Mouse (Mus musculus) megakaryocyte, embryonic 14.5 days (primary cell): ENCODE results near the gene Arfgef3.

Experiments used
- FLI1 ChIP-seq: IDR thresholded peaks from 2 replicates; pipeline ENCODE4 v1.6.1; 2012; ENCODE audit warnings: low read length, inconsistent platforms, mixed read lengths
- GATA1 ChIP-seq: IDR thresholded peaks from 3 replicates; pipeline ENCODE4 v1.6.1; 2012; ENCODE audit warnings: mixed read lengths, low read length, inconsistent platforms, borderline replicate concordance

DNA sequence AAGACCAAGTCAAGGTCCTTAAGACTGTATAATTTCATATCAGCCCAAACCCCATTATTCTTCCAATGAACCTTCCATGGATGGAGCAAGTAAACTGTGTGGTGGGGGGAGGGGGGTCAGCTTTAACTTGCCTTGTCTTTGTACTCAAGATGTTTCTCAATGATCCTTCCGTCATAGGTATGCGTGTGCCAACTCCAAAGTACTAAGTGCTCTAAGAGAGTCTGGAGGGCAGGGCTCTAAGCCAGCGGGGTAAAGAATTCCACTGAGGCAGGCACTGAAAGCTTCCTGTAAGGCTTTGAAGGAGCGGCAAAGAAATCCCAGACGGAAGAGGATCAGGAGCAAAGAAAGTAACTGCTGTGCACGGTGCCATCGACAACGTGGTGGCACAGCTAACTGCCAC is 2.7 kb downstream of the Arfgef3 start:
- no peak for TF ChIP-seq GATA1
- TF ChIP-seq FLI1 = no peak
